Mouse (Mus musculus): ENCODE results near the gene Qdpr.

- TF ChIP-seq POLR2A (IDR thresholded peaks at IDR 0.05; ENCODE audit: insufficient read length, low read depth) (no peak), TCF12 (IDR thresholded peaks at IDR 0.05; ENCODE audit: insufficient read depth, poor library complexity, severe bottlenecking) (no peak), MYOD1 (IDR thresholded peaks at IDR 0.05; ENCODE audit: control insufficient read depth in 1 of 3, insufficient read length in 2 of 3, low read depth in 2 of 3) (no peak), USF1 (IDR thresholded peaks at IDR 0.05; ENCODE audit: low read depth) (no peak), POLR2AphosphoS2 (IDR thresholded peaks at IDR 0.05; ENCODE audit: insufficient read length, low read depth) (no peak), TCF3 (IDR thresholded peaks at IDR 0.05; ENCODE audit: insufficient read length, low read depth) (no peak)
Observed at GRCm38 (mm10) chr5:45419841-45420638, 30.0 kb downstream of the Qdpr start.
